Mouse (Mus musculus): ENCODE measurements around the gene Cacna1d. TPM values are rescaled to one million over a fixed set of nuclear protein-coding genes. Genes with fewer than 3 reads are reported as not detected.

Cacna1d gene
- total and polyA plus RNA-seq, 3 experiments, result 0.04 to 0.66 (median 0.08) TPM

- H3K27me3 ChIP-seq (replicated peaks), result no peaks in the 10 kb centered on the region
- no peak for DNase-seq (ENCODE audit: extremely low read depth)
- dilution Hi-C loops (cut with MboI; ENCODE audit: extremely low pct_ligation_motif_present, extremely low pct_unique_long_range_greater_than_20kb, low sequenced_read_pairs), result no loop called here
- no peak overlapping the region for H3K4me2 ChIP-seq (ENCODE audit: insufficient read depth, low read depth, poor library complexity, severe bottlenecking)
- no peaks in the 10 kb centered on the region for H3K36me3 ChIP-seq (replicated peaks in 1 of 2; ENCODE audit: control insufficient read depth in 1 of 2, insufficient read depth in 1 of 2, low read length in 1 of 2)
- H3K27ac ChIP-seq (ENCODE audit: insufficient read depth, low read depth), result no peak overlapping the region
- no peaks in the 10 kb centered on the region for H3K9me3 ChIP-seq (replicated peaks; ENCODE audit: low read length)
- TF ChIP-seq CHD1 (IDR thresholded peaks at IDR 0.05; ENCODE audit: low read depth, low read length), result no peak
- no peak for TF ChIP-seq MYC (IDR thresholded peaks at IDR 0.05; ENCODE audit: low read depth, low read length)
- no peak for TF ChIP-seq JUND (conservative IDR thresholded peaks at IDR 0.05; ENCODE audit: low read depth, low read length)
- no peak for TF ChIP-seq MXI1 (IDR thresholded peaks at IDR 0.05; ENCODE audit: low read depth, low read length)
- no peak for TF ChIP-seq SIN3A (IDR thresholded peaks at IDR 0.05; ENCODE audit: low read length)
- TF ChIP-seq POLR2AphosphoS2 (IDR thresholded peaks at IDR 0.05; ENCODE audit: low read depth, low read length), result no peak
- no peak for TF ChIP-seq CTCF (conservative IDR thresholded peaks at IDR 0.05 in 1 of 2, IDR thresholded peaks at IDR 0.05 in 1 of 2; ENCODE audit: low read depth in 2 of 2, low read length in 2 of 2)
- no peak for TF ChIP-seq RCOR1 (conservative IDR thresholded peaks at IDR 0.05; ENCODE audit: low read depth, low read length)
- TF ChIP-seq SMC3 (IDR thresholded peaks at IDR 0.05; ENCODE audit: low read depth, low read length), result no peak
- TF ChIP-seq CHD2 (IDR thresholded peaks at IDR 0.05; ENCODE audit: low read length), result no peak
- no peak for TF ChIP-seq ZMIZ1 (IDR thresholded peaks at IDR 0.05; ENCODE audit: low read depth, low read length)
- no peak overlapping the region for H3K4me3 ChIP-seq (replicated peaks in 1 of 3; ENCODE audit: low read depth in 2 of 3, low read length in 2 of 3, poor library complexity in 1 of 3)
- no peaks in the 10 kb centered on the region for H3K79me2 ChIP-seq (replicated peaks; ENCODE audit: control insufficient read depth, extremely low read depth, insufficient read depth, poor library complexity, severe bottlenecking)
- no peak overlapping the region for H3K9ac ChIP-seq (ENCODE audit: insufficient read depth, low read depth)
- in situ Hi-C loops (cut with MboI; ENCODE audit: low pct_ligation_motif_present, low pct_unique_long_range_greater_than_20kb, low sequenced_read_pairs), result no loop called here
- peaks cover 13 to 86% of the 10 kb centered on the region in 2 experiments for H3K4me1 ChIP-seq (ENCODE audit: control insufficient read depth in 1 of 2, insufficient read depth in 2 of 2)
Observed at GRCm38 (mm10) chr14:30360478-30360877, 130.8 kb downstream of the Cacna1d start.

DNA sequence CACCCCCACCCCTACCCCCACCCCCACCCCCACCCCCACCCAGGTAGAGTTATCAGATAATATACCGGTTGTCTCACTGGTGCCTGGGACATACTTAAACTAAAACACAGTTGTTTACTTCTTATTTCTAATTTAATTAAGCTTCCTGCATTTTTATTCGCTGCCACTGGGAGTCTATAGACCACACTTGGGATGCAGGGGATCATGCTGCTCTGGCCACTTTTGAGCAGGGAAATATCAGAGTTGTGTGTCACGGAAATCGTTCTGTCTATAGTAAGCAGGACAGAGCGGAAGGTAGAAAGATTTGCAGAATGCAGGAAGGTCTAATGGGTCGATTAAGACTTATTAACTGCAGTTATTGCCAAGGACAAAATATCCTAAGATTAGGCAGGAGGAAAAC, 131.3 kb downstream of the Cacna1d start:
- Histone ChIP-seq H3K9me3 (replicated peaks; ENCODE audit: low read length) (no peaks in the 10 kb centered on the region), H3K4me1 (ENCODE audit: control insufficient read depth in 1 of 2, insufficient read depth in 2 of 2) (peaks cover 13 to 81% of the 10 kb centered on the region in 2 experiments), H3K79me2 (replicated peaks; ENCODE audit: control insufficient read depth, extremely low read depth, insufficient read depth, poor library complexity, severe bottlenecking) (no peaks in the 10 kb centered on the region), H3K36me3 (replicated peaks in 1 of 2; ENCODE audit: control insufficient read depth in 1 of 2, insufficient read depth in 1 of 2, low read length in 1 of 2) (no peaks in the 10 kb centered on the region), H3K27me3 (replicated peaks) (no peaks in the 10 kb centered on the region), H3K9ac (ENCODE audit: insufficient read depth, low read depth) (no peak overlapping the region), H3K4me3 (replicated peaks in 1 of 3; ENCODE audit: low read depth in 2 of 3, low read length in 2 of 3, poor library complexity in 1 of 3) (no peak overlapping the region), H3K4me2 (ENCODE audit: insufficient read depth, low read depth, poor library complexity, severe bottlenecking) (no peak overlapping the region), H3K27ac (ENCODE audit: insufficient read depth, low read depth) (no peak overlapping the region)
- dilution Hi-C loops (cut with MboI; ENCODE audit: extremely low pct_ligation_motif_present, extremely low pct_unique_long_range_greater_than_20kb, low sequenced_read_pairs), result no loop called here
- in situ Hi-C loops (cut with MboI; ENCODE audit: low pct_ligation_motif_present, low pct_unique_long_range_greater_than_20kb, low sequenced_read_pairs), result no loop called here
- DNase-seq (ENCODE audit: extremely low read depth), result no peak
- TF ChIP-seq MAFK (IDR thresholded peaks at IDR 0.05; ENCODE audit: insufficient replicate concordance, low read length), result no peak
- TF ChIP-seq NRF1 (IDR thresholded peaks at IDR 0.05; ENCODE audit: low read depth, low read length), result no peak
- no peak for TF ChIP-seq TBP (conservative IDR thresholded peaks at IDR 0.05; ENCODE audit: low read depth, low read length)
- TF ChIP-seq POLR2AphosphoS2 (IDR thresholded peaks at IDR 0.05; ENCODE audit: low read depth, low read length), result no peak
- TF ChIP-seq PAX5 (IDR thresholded peaks at IDR 0.05; ENCODE audit: low read length), result no peak
- no peak for TF ChIP-seq ZC3H11A (IDR thresholded peaks at IDR 0.05; ENCODE audit: low read depth, low read length)
- no peak for TF ChIP-seq UBTF (IDR thresholded peaks at IDR 0.05; ENCODE audit: low read depth, low read length)
- no peak for TF ChIP-seq GABPA (IDR thresholded peaks at IDR 0.05; ENCODE audit: insufficient replicate concordance, low read depth, low read length)
- TF ChIP-seq TCF12 (IDR thresholded peaks at IDR 0.05; ENCODE audit: low read depth, low read length), result no peak
- TF ChIP-seq BHLHE40 (IDR thresholded peaks at IDR 0.05; ENCODE audit: low read depth, low read length), result no peak
- TF ChIP-seq CHD2 (IDR thresholded peaks at IDR 0.05; ENCODE audit: low read length), result no peak
- no peak for TF ChIP-seq ZMIZ1 (IDR thresholded peaks at IDR 0.05; ENCODE audit: low read depth, low read length)
- TF ChIP-seq POLR2A (IDR thresholded peaks at IDR 0.05; ENCODE audit: low read depth, low read length), result no peak
- no peak for TF ChIP-seq KAT2A (IDR thresholded peaks at IDR 0.05; ENCODE audit: insufficient replicate concordance, low read length)
- TF ChIP-seq NELFE (IDR thresholded peaks at IDR 0.05; ENCODE audit: low read depth, low read length), result no peak
- TF ChIP-seq MAX (IDR thresholded peaks at IDR 0.05; ENCODE audit: low read length), result no peak
- TF ChIP-seq E2F4 (IDR thresholded peaks at IDR 0.05; ENCODE audit: insufficient replicate concordance, low read depth, low read length), result no peak
- TF ChIP-seq RCOR1 (conservative IDR thresholded peaks at IDR 0.05; ENCODE audit: low read depth, low read length), result no peak

All from CH12.LX (cell line).